Mouse (Mus musculus) embryonic facial prominence, embryonic 14.5 days (tissue): ENCODE data around the gene Glis2. TPM values are rescaled to one million over a fixed set of nuclear protein-coding genes. Genes with fewer than 3 reads are reported as not detected.

ENCODE experiments used
- ATAC-seq: fragments of 200-750 bp; cut with Nextera tagmentation; 2 replicates; pipeline ENCODE4 v1.8.0; 2017; ENCODE audit warnings: low read depth, moderate number of reproducible peaks, moderate TSS enrichment
- DNase-seq: peaks from one replicate; pipeline ENCODE4 v3.0.0-alpha.2; 2015; ENCODE audit warnings: low spot score
- H3K27ac ChIP-seq: fragments of 300-500 bp; sonication (generic); replicated peaks from 2 replicates; pipeline ENCODE4 v1.5.1; 2014; ENCODE audit warnings: low read depth, mild to moderate bottlenecking, low read length, moderate library complexity
- H3K27me3 ChIP-seq: fragments of 300-500 bp; sonication (generic); replicated peaks from 2 replicates; pipeline ENCODE4 v1.6.1; 2014; ENCODE audit warnings: low read length; ENCODE audit not compliant: control insufficient read depth, insufficient read depth
- H3K36me3 ChIP-seq: fragments of 300-500 bp; sonication (generic); 2 replicates; pipeline ENCODE4 v1.6.1; 2014; ENCODE audit warnings: low read length, mixed read lengths; ENCODE audit not compliant: control insufficient read depth, insufficient read depth
- H3K4me1 ChIP-seq: fragments of 300-500 bp; sonication (generic); 2 replicates; pipeline ENCODE4 v1.6.1; 2014; ENCODE audit warnings: antibody characterized with exemption, low read length; ENCODE audit not compliant: control insufficient read depth, insufficient read depth
- H3K4me2 ChIP-seq: fragments of 300-500 bp; sonication (generic); 2 replicates; pipeline ENCODE4 v1.6.1; 2014; ENCODE audit warnings: low read depth, mild to moderate bottlenecking, low read length, moderate library complexity, mixed read lengths
- H3K4me3 ChIP-seq: fragments of 300-500 bp; sonication (generic); 2 replicates; pipeline ENCODE4 v1.5.1; 2014; ENCODE audit warnings: low read depth, mild to moderate bottlenecking, low read length
- H3K9ac ChIP-seq: fragments of 300-500 bp; sonication (generic); 2 replicates; pipeline ENCODE4 v1.6.1; 2014; ENCODE audit warnings: low read depth, mild to moderate bottlenecking, low read length, moderate library complexity, mixed read lengths
- H3K9me3 ChIP-seq: fragments of 300-500 bp; sonication (generic); 2 replicates; pipeline ENCODE4 v1.6.1; 2016; ENCODE audit warnings: low read length; ENCODE audit not compliant: control insufficient read depth
- WGBS: fragments of 180-500 bp; shearing (Covaris S2); extraction: QIAGEN DNeasy Blood & Tissue Kit; methylation state at CpG from one replicate; pipeline ENCODE4 v1.1.7; 2014; 5-methylcytosine and 5-hydroxymethylcytosine counted together
- polyA plus RNA-seq: library from polyadenylated mRNA; unstranded; fragments of >200 nt; fragmentation: Nextera tagmentation; extraction: Ambion mirVana; gene quantifications from 2 replicates; pipeline ENCODE4 v1.2.1, GENCODE M21; 2014

The Glis2 gene
- polyA plus RNA-seq, 1 experiment from 2014 or later = 34.7 TPM

GRCm38 (mm10) chr16:4632050-4632449 lies 37.5 kb downstream of the Glis2 start:
- Histone ChIP-seq H3K4me3 (no peak overlapping the region), H3K4me2 (no peak overlapping the region), H3K27me3 (no peaks in the 10 kb centered on the region), H3K27ac (no peak overlapping the region), H3K36me3 (peaks cover 5% of the 10 kb centered on the region; the same call in 1 of the 2 replicates), H3K9me3 (no peaks in the 10 kb centered on the region), H3K9ac (no peak overlapping the region), H3K4me1 (no peaks in the 10 kb centered on the region)
- peak; percentile 47; the same call in 1 of the 2 replicates for ATAC-seq
- DNase-seq = peak; percentile 59
- 43% methylated on average over 7 of the region's 7 CpGs for WGBS

- no peaks in the 10 kb centered on the region for H3K9me3 ChIP-seq
- no peak overlapping the region for H3K9ac ChIP-seq
- DNase-seq (no peak), ATAC-seq (no peak)
- H3K4me2 ChIP-seq = no peak overlapping the region
- H3K4me1 ChIP-seq = no peaks in the 10 kb centered on the region
- no peak overlapping the region for H3K27ac ChIP-seq
- no peaks in the 10 kb centered on the region for H3K27me3 ChIP-seq
- no peak overlapping the region for H3K4me3 ChIP-seq
- 90% methylated on average over 3 of the region's 3 CpGs for WGBS
- no peaks in the 10 kb centered on the region; the same call in 1 of the 2 replicates for H3K36me3 ChIP-seq
Measured at GRCm38 (mm10) chr16:4633661-4634060, 39.1 kb downstream of the Glis2 start.

GRCm38 (mm10) chr16:4634681-4635080 lies 40.2 kb downstream of the Glis2 start:
- WGBS = 79% methylated on average over 9 of the region's 9 CpGs
- no peak for ATAC-seq
- H3K4me1 ChIP-seq = no peaks in the 10 kb centered on the region
- DNase-seq = no peak
- no peak overlapping the region for H3K9ac ChIP-seq
- no peaks in the 10 kb centered on the region for H3K9me3 ChIP-seq
- no peaks in the 10 kb centered on the region for H3K36me3 ChIP-seq
- no peak overlapping the region for H3K4me2 ChIP-seq
- no peak overlapping the region for H3K4me3 ChIP-seq
- no peaks in the 10 kb centered on the region for H3K27me3 ChIP-seq
- no peak overlapping the region for H3K27ac ChIP-seq

- 59% methylated on average over 4 of the region's 4 CpGs for WGBS
- ATAC-seq = no peak
- Histone ChIP-seq H3K4me3 (no peak overlapping the region), H3K36me3 (no peaks in the 10 kb centered on the region), H3K9me3 (no peaks in the 10 kb centered on the region), H3K9ac (no peak overlapping the region), H3K27me3 (no peaks in the 10 kb centered on the region), H3K4me1 (peaks cover 3% of the 10 kb centered on the region), H3K27ac (no peak overlapping the region), H3K4me2 (no peak overlapping the region)
- DNase-seq = no peak
Measured at GRCm38 (mm10) chr16:4635760-4636159, 41.2 kb downstream of the Glis2 start.

GRCm38 (mm10) chr16:4638891-4639390 lies 44.4 kb downstream of the Glis2 start:
- Histone ChIP-seq H3K4me3 (no peak overlapping the region), H3K36me3 (peaks cover 7% of the 10 kb centered on the region), H3K9ac (no peak overlapping the region), H3K27ac (no peak overlapping the region), H3K9me3 (no peaks in the 10 kb centered on the region), H3K4me1 (peaks cover 34% of the 10 kb centered on the region), H3K27me3 (no peaks in the 10 kb centered on the region), H3K4me2 (no peak overlapping the region)
- no peak for DNase-seq
- ATAC-seq = no peak
- WGBS = 77% methylated on average over 3 of the region's 3 CpGs

- Histone ChIP-seq H3K9ac (peak within 1 kb of the TSS; percentile 75), H3K4me1 (peaks cover 38% of the 10 kb centered on the region), H3K9me3 (no peaks in the 10 kb centered on the region), H3K27ac (peak within 1 kb of the TSS; percentile 77), H3K27me3 (no peaks in the 10 kb centered on the region), H3K4me2 (peak within 1 kb of the TSS; percentile 66), H3K4me3 (peak within 1 kb of the TSS; percentile 64), H3K36me3 (peaks cover 13% of the 10 kb centered on the region)
- 0% methylated on average over 9 of the region's 22 CpGs for WGBS
- DNase-seq (peak; percentile 95), ATAC-seq (peak; percentile 95)
Measured at GRCm38 (mm10) chr16:4639831-4640237, 45.3 kb downstream of the Glis2 start, which contains the start of the genes Vasn and Dnaja3. Gene Vasn, plus strand, starts transcription at chr16:4639941. Gene Dnaja3, plus strand, starts transcription at chr16:4639989.

DNA sequence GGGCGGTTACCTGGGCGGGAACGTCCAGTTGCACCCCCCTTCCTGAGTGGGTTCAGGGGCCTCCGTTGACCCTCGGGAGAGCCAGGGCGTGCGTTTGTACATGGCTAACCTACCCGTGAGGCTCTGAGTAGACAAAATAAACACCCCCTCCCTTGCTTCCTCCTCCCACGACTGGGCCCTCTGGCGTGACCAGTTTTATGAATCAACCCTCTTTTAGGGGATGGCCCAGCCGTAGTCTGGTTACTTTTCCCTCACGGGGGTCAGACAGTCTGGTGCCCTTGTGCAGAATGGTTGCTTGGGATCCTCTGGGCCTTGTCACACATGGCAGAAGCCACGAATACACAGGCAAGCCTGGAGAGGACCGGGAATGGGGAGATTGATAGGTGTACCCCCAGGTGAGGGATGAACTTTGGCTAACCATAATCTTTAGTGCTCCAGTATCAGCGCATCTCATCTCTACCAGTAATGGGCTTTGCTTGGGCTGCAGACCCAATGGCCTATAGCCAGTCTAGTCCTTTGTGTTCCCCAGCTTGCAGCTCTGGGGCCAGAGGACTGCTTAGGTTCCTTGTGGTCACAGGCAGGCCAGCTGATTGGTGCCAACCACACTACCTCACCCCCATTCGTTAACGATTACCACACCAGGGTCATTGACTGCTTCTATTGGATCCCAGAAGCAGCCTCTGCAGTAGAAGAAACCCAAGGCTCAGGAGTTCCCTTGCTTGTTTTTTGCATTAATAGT lies 45.9 kb downstream of the Glis2 start:
- peak overlapping the region; percentile 75 for H3K9ac ChIP-seq
- H3K36me3 ChIP-seq = peaks cover 16% of the 10 kb centered on the region
- peak overlapping the region; percentile 66 for H3K4me2 ChIP-seq
- H3K4me3 ChIP-seq = peak overlapping the region; percentile 64
- H3K9me3 ChIP-seq = no peaks in the 10 kb centered on the region
- ATAC-seq (peak; percentile 15), DNase-seq (peak; percentile 53)
- 5% methylated on average over 14 of the region's 17 CpGs for WGBS
- H3K27me3 ChIP-seq = no peaks in the 10 kb centered on the region
- H3K27ac ChIP-seq = peak overlapping the region; percentile 77
- H3K4me1 ChIP-seq = peaks cover 38% of the 10 kb centered on the region

DNA sequence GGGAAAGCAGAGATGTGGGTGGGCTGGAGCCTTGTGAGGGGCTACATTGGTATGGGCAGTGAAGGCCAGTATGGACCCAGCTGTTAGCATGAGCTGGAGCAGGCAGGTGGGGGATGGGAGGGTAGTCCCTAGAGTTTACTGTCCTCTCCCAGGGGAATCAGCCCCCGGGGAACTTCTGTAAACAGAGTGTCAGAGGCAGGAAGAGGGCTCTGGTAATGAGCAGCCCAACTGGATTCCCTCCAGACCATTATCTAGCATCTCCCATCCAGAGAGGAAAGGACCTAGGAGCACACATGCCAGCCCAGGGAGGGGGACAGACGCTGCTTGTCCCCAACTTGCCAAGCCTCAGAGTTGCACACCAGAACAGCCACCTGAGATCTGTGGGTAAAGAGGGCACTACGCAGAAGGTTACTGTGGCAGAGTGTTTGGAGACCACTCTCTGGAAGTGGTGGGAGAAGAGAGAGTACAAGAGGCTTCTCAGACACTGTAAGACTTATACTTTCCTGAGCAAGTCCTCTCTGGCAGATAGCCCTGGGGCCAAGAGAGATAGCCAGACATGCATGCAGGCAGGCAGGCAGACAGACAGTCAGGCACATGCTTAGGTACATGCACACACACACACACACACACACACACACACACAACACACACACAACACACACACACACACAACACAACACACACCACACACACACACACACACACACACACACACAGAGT lies 46.8 kb downstream of the Glis2 start:
- H3K27ac ChIP-seq = peak overlapping the region; percentile 77
- peaks cover 16% of the 10 kb centered on the region for H3K36me3 ChIP-seq
- H3K4me1 ChIP-seq = peaks cover 40% of the 10 kb centered on the region
- H3K4me3 ChIP-seq = peak overlapping the region; percentile 64
- peak overlapping the region; percentile 75 for H3K9ac ChIP-seq
- H3K4me2 ChIP-seq = peak overlapping the region; percentile 66
- ATAC-seq = no peak
- 30% methylated on average over 3 of the region's 3 CpGs for WGBS
- no peak for DNase-seq
- H3K27me3 ChIP-seq = no peaks in the 10 kb centered on the region
- H3K9me3 ChIP-seq = no peaks in the 10 kb centered on the region
